Mouse (Mus musculus) testis, adult 2 months (tissue): Measurements from ENCODE around the gene Stxbp4. TPM values are rescaled to one million over a fixed set of nuclear protein-coding genes. Genes with fewer than 3 reads are reported as not detected.

Source experiments
- H3K27ac ChIP-seq: fragments of 200-500 bp; 2 replicates; pipeline ENCODE4 v1.5.1; 2012; ENCODE audit warnings: low read depth, low read length; ENCODE audit not compliant: control insufficient read depth, insufficient read depth
- H3K27me3 ChIP-seq: fragments of 200-500 bp; 2 replicates; pipeline ENCODE4 v1.6.1; 2012; ENCODE audit warnings: mild to moderate bottlenecking, low read length, moderate library complexity; ENCODE audit not compliant: control insufficient read depth, insufficient read depth
- H3K36me3 ChIP-seq: fragments of 200-500 bp; 2 replicates; pipeline ENCODE4 v1.6.1; 2012; ENCODE audit warnings: mild to moderate bottlenecking, low read length; ENCODE audit not compliant: control insufficient read depth, insufficient read depth
- H3K4me1 ChIP-seq: fragments of 200-500 bp; 2 replicates; pipeline ENCODE4 v1.6.1; 2012; ENCODE audit warnings: low read length; ENCODE audit not compliant: control insufficient read depth, insufficient read depth
- H3K4me3 ChIP-seq: fragments of 200-500 bp; 2 replicates; pipeline ENCODE4 v1.5.1; 2012; ENCODE audit warnings: low read depth, mild to moderate bottlenecking, low read length, moderate library complexity, mixed read lengths; ENCODE audit not compliant: control insufficient read depth
- CTCF ChIP-seq: fragments of 200-500 bp; IDR thresholded peaks from 2 replicates; pipeline ENCODE4 v1.5.1; 2012; ENCODE audit warnings: low read depth, mild to moderate bottlenecking, inconsistent platforms, low read length, moderate library complexity; ENCODE audit not compliant: control insufficient read depth, insufficient read depth, insufficient replicate concordance
- POLR2A ChIP-seq: fragments of 200-500 bp; IDR thresholded peaks from 2 replicates; pipeline ENCODE4 v1.6.1; 2012; ENCODE audit warnings: low read depth, mild to moderate bottlenecking, inconsistent platforms, low read length, moderate library complexity; ENCODE audit not compliant: control insufficient read depth
- polyA plus RNA-seq: library from polyadenylated mRNA; depleted of rRNA; stranded (reverse); fragments of >200 nt; gene quantifications from 2 replicates; pipeline ENCODE4 v1.2.3, GENCODE M21; 2012

Stxbp4 gene
- polyA plus RNA-seq, 1 experiment = 1.4 TPM

GRCm38 (mm10) chr11:90553963-90554362 lies 83.9 kb downstream of the Stxbp4 start:
- Histone ChIP-seq H3K27ac (no peak overlapping the region), H3K27me3 (no peaks in the 10 kb centered on the region), H3K4me3 (no peak overlapping the region), H3K4me1 (no peaks in the 10 kb centered on the region), H3K36me3 (no peaks in the 10 kb centered on the region)
- TF ChIP-seq POLR2A (no peak), CTCF (no peak)

DNA sequence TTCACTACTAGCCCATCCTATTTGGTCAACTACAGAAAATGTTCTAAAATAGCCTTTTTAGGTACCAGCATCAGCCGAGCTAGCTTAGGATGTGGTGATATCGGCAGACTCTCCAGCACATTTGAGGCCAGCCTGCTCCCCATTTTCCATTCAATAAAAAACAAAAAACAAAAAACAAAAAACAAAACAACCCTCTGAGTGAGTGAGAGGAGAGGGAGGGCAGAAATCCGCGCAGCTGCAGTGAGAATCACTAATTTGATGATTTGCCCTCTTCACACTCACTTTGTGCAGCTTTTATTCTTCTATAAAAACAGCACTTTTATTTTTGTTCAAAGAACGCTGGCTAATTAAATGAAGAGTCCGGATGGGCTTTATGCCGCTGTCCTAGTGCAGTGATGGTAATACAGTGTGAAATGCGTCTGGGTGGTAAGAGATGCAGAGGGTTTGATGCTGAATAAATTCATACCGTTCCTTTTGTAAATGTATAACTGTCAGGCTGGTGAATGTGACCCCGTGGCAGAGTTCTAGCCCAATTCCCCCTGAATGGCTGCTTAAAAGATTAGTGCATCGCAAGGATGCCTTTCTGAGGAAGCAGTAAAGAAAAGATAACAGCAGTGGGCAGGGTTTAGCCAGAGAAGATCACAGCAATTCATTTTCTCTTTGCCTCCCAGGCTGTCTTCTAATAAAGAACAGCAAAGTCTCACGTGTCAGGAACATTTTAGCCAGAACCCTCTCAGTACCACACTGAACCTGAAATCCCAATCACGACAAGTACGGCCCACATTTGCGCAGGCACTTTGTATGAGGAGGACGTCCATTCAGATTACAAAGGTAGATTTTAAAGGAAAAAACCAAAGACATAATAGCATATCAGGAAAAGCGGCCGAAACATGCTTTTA lies 85.3 kb downstream of the Stxbp4 start:
- H3K36me3 ChIP-seq = no peaks in the 10 kb centered on the region
- no peak for TF ChIP-seq CTCF
- no peak for TF ChIP-seq POLR2A
- no peak overlapping the region for H3K4me3 ChIP-seq
- H3K4me1 ChIP-seq = no peaks in the 10 kb centered on the region
- no peak overlapping the region for H3K27ac ChIP-seq
- no peaks in the 10 kb centered on the region for H3K27me3 ChIP-seq

- no peaks in the 10 kb centered on the region for H3K27me3 ChIP-seq
- no peaks in the 10 kb centered on the region for H3K36me3 ChIP-seq
- TF ChIP-seq POLR2A (no peak), CTCF (no peak)
- no peak overlapping the region for H3K27ac ChIP-seq
- no peaks in the 10 kb centered on the region for H3K4me1 ChIP-seq
- H3K4me3 ChIP-seq = no peak overlapping the region
Measured at GRCm38 (mm10) chr11:90548560-90548959, 89.3 kb downstream of the Stxbp4 start.

DNA sequence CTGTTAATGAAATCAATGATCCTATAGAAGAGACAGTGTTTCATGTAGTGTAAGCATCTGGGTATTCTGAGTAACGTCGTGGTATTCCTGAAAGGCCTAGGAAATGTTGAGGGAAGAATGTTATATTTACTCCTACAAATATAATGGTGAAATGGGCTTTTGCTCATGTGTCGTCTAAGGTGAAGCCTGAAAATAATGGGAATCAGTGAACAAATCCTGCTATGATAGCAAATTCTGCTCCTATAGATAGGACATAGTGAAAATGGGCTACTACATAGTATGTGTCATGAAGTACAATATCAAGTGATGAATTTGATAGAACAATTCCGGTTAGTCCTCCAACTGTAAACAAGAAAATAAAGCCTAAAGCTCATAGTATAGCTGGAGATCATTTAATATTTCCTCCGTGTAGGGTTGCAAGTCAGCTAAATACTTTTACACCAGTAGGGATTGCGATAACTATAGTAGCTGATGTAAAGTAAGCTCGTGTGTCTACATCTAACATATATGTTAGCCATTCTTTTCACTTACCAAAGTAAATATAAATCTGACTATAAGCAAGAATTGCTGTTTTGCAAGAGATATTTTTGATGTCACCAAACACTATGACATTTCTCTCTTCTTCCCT lies 99.1 kb downstream of the Stxbp4 start:
- no peaks in the 10 kb centered on the region for H3K27me3 ChIP-seq
- TF ChIP-seq POLR2A = no peak
- TF ChIP-seq CTCF = no peak
- H3K36me3 ChIP-seq = no peaks in the 10 kb centered on the region; the same call in 1 of the 2 replicates
- H3K27ac ChIP-seq = no peak overlapping the region
- H3K4me1 ChIP-seq = no peaks in the 10 kb centered on the region
- no peak overlapping the region for H3K4me3 ChIP-seq

DNA sequence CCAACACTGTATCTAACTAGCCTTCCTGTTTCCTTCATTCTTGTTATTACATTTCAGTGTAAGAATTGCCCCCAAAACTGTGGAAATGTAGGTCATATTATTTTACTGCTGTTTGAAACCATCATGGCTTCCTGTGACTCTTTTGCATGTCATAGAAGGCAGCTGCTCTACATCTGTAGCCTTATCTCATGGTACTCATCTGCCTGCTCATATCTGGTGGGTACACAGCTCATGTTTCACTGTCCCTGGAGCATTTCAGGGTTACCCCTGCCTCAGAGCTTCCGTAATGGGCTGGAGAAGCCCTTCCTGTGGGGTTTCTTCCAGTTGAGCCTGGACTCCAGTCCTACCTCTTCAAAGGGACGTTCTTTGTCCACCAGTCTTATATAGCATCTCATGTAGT lies 112.6 kb downstream of the Stxbp4 start:
- Histone ChIP-seq H3K27me3 (no peaks in the 10 kb centered on the region), H3K36me3 (no peaks in the 10 kb centered on the region), H3K4me3 (no peak overlapping the region), H3K27ac (no peak overlapping the region), H3K4me1 (no peaks in the 10 kb centered on the region)
- TF ChIP-seq CTCF (no peak), POLR2A (no peak)

DNA sequence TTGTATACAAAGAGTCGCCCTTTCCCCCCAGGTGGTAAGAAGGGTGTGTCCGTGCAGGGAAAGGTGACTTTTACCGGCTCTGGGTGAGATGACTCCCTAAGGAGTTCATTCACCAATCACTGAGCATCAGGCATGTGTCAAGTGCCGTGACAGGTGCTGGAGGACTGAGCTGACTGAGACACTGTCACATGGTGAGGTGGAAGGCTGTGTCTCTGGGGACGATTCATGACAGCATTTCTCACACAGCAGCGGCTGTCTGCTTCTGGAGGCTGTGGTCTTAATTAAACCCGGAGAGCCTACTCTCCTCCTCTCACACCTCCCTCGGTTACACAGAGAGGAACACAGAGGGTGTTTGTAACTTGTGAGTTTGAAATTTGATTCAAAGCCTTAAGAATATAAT lies 116.8 kb downstream of the Stxbp4 start:
- no peak for TF ChIP-seq POLR2A
- no peak for TF ChIP-seq CTCF
- no peaks in the 10 kb centered on the region for H3K36me3 ChIP-seq

DNA sequence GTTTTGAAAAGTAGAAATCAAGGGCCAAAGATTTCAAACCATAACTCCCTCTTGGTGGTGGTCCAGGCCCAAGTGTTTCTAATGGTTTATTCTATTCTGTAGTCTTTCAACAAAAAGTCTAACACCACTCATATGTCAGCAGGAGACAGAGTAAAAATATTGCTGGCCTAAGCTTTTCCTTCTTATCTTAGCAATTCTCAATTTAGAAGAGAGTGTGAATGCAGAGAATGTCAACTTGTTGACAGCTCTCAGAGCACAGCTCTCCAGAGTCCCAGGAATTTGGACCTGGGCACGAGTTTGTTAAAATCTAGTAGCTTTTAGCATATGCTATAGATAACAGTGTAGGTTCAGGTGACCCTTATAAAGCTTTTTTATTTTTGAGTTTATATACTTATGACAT lies 120.1 kb downstream of the Stxbp4 start:
- no peak overlapping the region for H3K27ac ChIP-seq
- no peak overlapping the region for H3K4me3 ChIP-seq
- H3K27me3 ChIP-seq = no peaks in the 10 kb centered on the region
- H3K36me3 ChIP-seq = no peaks in the 10 kb centered on the region
- TF ChIP-seq POLR2A (no peak), CTCF (no peak)
- H3K4me1 ChIP-seq = no peaks in the 10 kb centered on the region

More for the DNA sequence above, 116.8 kb downstream of the Stxbp4 start:
- no peak overlapping the region for H3K4me3 ChIP-seq
- H3K27ac ChIP-seq = no peak overlapping the region
- no peaks in the 10 kb centered on the region for H3K27me3 ChIP-seq
- no peaks in the 10 kb centered on the region for H3K4me1 ChIP-seq
